Mouse (Mus musculus) G1E (cell line): ENCODE measurements around the gene Dram2.

Source experiments
- CTCF ChIP-seq: IDR thresholded peaks from 2 replicates; pipeline ENCODE4 v1.5.1; 2012; ENCODE audit warnings: low read depth, low read length, inconsistent platforms, mixed read lengths
- GATA2 ChIP-seq: IDR thresholded peaks from 2 replicates; pipeline ENCODE4 v1.6.1; 2012; ENCODE audit warnings: low read depth, low read length, inconsistent platforms, borderline replicate concordance
- TAL1 ChIP-seq: conservative IDR thresholded peaks from 2 replicates; pipeline ENCODE4 v1.6.1; 2012; ENCODE audit warnings: low read depth, low read length, inconsistent platforms, mixed read lengths

DNA sequence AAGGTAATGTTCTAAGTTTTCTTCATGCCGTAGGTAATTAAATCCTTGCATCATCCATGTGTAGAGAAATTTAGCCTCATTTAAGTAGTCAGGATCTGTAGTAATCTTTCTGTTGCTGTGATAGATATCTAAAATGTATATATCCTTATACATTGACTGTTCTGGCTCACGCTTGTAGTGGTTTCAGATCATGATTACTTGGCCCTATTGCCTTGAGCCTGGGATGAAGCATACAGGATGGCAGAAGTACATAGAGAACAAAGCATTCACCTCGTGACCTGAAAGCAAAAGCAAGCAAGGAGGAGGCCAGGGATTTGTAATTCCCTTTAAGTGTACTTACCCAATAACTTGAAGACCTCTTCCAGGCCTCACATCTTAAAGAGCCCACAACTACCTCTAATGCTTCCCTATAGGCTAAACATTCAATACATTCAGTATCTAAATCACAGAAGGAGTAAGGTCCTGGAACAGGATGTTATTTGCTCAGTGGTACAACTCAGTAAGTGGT is 8.2 kb downstream of the Dram2 start:
- TF ChIP-seq TAL1 (no peak), CTCF (no peak), GATA2 (no peak)
